Mouse (Mus musculus) left cerebral cortex, postnatal 14 days (tissue): ENCODE data around the gene Insm1. TPM values are rescaled to one million over a fixed set of nuclear protein-coding genes. Genes with fewer than 3 reads are reported as not detected.

Source experiments
- DNase-seq, 2 experiments: peaks; one replicate each; pipeline ENCODE4 v3.0.0; 2021 to 2022; ENCODE audit warnings: low spot score in 2 of 2, mixed read lengths in 1 of 2
- intact Hi-C: fragments of 180-260 bp; cut with DNase I; formaldehyde crosslinking; loops from one replicate; pipeline ENCODE4 v1.15.1; 2025
- total RNA-seq, 2 experiments: library from RNA; stranded (reverse); gene quantifications; 2 replicates each; pipeline ENCODE4 v1.2.3; 2021

The Insm1 gene
- total RNA-seq, 2 experiments from 2014 or later: 4.0 to 4.2 TPM

DNA sequence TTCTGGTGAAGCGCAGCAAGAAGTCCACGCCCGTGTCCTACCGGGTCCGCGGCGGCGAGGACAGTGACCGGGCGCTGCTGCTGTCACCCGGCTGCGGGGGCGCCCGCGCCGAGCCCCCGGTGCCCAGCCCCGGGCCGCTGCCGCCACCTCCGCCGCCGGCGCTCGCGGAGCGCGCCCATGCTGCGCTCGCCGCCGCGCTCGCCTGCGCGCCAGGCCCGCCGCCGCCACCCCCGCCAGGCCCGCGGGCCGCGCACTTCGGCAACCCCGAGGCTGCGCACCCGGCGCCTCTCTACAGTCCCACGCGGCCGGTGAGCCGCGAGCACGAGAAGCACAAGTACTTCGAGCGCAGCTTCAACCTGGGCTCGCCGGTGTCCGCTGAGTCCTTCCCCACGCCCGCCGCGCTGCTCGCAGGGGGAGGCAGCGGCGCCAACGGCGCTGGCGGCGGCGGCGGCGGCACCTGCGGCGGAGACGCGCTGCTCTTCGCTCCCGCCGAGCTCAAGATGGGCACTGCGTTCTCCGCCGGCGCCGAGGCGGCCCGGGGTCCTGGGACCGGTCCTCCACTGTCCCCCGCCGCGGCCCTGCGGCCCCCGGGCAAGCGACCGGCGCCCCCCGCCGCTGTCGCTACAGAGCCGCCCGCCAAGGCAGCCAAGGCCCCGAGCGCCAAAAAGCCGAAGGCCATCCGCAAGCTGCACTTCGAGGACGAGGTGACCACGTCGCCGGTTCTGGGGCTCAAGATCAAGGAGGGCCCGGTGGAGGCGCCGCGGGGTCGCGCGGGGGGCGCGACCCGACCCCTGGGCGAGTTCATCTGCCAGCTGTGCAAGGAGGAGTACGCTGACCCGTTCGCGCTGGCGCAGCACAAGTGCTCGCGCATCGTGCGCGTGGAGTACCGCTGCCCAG is 806 bp downstream of the Insm1 start:
- intact Hi-C loops: loop anchor here (10.0 kb wide), 1 partner anchor 162 kb away; no protein-coding TSS in a partner anchor
- DNase-seq: peak in 1 of 2 experiments; percentile 30

DNA sequence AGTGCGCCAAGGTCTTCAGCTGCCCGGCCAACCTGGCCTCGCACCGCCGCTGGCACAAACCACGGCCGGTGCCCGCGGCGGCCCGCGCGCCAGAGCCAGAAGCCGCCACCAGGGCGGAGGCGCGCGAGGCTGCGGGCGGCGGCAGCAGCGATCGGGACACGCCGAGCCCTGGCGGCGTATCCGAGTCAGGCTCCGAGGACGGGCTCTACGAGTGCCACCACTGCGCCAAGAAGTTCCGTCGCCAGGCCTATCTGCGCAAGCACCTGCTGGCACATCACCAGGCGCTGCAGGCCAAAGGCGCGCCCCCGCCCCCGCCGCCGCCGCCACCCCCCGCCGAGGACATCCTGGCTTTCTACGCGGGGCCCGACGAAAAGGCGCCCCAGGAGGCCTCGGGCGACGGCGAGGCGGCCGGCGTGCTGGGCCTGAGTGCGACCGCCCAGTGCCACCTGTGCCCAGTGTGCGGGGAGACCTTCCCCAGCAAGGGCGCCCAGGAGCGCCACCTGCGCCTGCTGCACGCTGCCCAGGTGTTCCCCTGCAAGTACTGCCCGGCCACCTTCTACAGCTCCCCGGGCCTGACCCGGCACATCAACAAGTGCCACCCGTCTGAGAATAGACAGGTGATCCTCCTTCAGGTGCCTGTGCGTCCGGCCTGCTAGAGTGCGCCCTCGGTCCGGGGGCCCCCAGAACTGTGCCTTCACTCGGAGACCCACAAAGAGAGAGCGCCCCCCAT is 1.6 kb downstream of the Insm1 start:
- peak in 1 of 2 experiments; percentile 25 for DNase-seq
- intact Hi-C loops: loop anchor here (10.0 kb wide), 1 partner anchor 161 kb away; no protein-coding TSS in a partner anchor

DNA sequence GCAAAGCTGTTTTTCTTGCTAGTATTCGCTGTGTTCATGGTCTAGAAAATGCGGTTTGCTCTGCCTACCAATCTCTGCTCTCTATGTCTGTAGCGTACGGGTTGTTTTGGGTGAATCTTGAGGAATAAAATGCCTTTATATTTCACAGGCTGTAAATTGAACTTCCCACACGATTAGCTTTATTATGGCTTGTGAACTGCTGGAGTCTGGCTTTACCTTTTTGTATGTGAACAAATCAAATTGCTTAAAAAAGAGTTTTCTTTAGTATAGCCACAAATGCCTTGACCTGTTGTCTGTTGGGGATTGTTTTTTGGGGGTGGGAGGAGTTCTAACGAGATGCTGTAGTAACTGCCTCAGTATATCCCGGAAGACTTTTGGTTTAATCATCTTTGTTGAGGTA is 2.4 kb downstream of the Insm1 start:
- no peak for DNase-seq
- intact Hi-C loops: loop anchor here (10.0 kb wide), 1 partner anchor 161 kb away; no protein-coding TSS in a partner anchor

DNA sequence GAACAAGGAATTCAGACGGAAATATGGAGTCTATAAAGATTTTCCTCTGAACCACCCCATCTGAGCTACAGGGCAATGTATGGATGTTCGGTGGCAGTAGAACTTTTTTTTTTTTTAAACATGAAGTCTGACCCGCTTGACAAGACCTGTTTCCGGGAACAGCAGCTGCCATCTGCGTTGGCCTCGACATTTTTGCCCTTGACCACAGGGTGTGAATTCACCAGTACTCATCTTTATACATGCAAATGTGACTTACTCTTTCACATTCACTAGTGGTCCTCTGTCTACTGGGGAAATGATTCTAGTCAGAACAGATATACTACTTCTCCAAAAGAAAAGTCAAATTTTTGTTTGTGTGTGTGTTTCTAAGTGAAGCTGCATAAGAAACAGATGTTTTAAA is 4.1 kb downstream of the Insm1 start:
- no peak for DNase-seq
- intact Hi-C loops: loop anchor here (10.0 kb wide), 1 partner anchor 159 kb away; no protein-coding TSS in a partner anchor

DNA sequence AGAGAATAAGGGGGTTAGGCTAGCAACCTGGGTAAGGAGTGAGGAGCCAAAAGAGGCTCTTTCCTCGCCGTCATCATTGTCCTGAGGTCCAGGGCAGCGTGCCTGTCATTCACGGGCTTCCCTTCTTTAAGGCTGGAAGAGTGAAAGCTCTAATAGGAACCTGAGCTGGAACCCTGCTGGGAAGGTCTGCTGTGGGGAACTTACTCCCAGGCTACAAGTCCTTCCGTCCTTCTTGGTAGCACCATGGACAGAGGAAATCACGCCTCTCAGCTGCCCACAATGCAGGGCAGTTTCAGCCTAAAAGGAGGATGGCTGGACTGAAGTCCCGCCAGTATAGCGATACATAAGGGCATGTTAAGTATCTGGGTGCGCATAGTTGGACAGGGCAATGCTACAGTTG is 4.8 kb downstream of the Insm1 start:
- no peak for DNase-seq
- intact Hi-C loops: loop anchor here (10.0 kb wide), 1 partner anchor 158 kb away; no protein-coding TSS in a partner anchor

DNA sequence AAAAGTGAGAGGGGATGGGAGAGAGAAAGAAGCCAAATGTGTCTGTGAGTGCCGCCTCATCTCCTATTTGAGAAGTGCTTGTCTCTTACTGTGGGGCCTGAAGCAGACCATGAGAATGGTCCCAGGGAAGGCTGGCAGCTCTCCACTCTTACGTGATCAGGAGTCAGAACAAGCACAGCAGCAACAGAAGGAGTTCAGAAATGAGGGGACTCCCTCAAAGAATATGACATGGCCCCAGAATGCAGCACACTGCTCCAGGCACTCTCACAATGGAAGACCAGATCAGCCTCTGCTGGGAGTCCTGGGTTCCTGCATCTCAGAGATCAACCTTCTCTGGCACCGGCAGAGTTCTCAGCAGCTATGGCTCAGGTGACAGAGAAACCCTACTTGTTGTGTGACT is 5.9 kb downstream of the Insm1 start:
- intact Hi-C loops: loop anchor here (10.0 kb wide), 1 partner anchor 157 kb away; no protein-coding TSS in a partner anchor
- DNase-seq: no peak

DNA sequence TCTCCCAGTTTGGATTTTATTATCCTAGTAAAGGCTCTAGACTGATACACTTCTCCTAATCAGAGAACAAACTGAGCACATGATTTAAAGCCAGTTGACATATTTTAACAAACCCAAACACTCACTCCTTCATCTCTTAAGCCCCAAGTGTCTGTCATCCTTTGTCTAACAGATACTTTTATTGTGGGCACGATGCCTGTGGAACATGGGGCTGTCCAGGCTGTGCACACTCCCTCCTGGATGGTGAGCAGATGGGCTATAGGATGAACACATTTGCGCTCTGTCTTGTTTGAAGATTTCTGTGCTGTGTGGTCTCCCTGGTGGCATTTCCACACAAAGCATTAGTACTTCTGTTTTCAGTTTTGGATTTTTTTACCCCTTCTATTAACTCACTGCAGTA is 6.7 kb downstream of the Insm1 start:
- intact Hi-C loops: loop anchor here (10.0 kb wide), 1 partner anchor 156 kb away; no protein-coding TSS in a partner anchor
- no peak for DNase-seq

DNA sequence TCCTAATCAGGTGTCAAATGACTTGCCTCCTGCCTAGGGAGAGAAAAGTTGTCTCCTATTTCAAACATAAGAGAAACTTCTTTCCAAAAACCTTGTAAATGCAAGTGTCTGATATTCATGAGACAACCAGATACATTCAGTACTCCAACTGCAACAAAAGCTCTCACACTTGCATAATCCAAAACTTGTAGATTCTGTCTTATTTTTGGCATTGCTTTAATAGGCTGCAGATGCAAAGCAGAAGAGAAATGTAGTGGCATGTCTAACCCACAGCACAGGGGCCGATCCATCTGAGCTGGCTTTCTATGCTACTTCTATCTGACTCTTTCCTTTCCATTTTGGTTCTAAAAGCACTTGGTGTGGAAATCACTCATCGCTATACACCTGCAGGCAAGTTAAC is 9.8 kb downstream of the Insm1 start:
- intact Hi-C loops: no loop called here
- DNase-seq: peak in 1 of 2 experiments; percentile 23

DNA sequence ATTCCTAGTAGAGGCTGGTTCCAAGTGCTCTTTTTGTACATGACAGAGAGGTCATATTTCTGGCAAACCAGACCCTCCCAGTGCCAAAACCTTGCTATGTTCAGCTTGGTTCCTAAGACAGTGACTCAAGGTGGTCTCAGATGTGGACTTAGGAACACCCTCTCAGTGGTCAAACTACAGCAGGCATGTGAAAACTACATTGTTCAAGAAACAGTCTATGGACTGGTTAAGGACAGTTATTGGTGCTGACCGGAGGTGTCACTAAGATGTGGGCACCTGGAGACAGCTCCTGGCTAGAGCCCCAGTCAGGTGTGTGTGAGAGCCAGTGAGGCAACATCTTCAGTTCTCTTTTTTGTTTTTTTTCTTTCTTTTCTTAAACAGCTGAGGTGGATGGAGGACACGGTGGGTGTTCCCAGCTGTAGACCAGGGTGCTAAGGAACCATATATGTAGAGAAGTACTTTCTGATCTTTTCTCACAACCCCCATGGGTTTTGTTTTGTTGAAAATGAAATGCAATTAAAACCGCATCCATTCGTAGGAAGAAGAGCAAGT is 17.6 kb downstream of the Insm1 start:
- intact Hi-C loops: no loop called here
- no peak for DNase-seq

DNA sequence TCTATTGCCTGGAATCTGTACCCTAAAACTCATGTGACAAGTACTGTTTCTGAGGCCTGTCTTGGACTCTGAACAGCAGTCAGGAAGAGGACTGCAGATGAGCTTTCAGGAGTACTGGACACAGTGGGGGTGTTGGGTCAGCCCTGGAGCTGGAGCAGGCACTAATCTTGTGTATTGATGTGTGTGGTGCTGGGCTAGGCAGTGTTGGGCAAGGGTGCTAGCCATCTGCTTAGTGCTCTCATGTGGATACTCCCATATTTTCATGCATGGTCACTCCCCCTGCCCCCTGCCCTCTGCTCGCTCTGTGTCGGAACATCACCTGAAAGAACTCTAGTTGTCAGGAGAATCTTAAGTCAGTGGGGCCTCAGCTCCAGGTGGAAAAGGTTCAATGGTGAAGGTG is 22.3 kb downstream of the Insm1 start:
- intact Hi-C loops: no loop called here
- no peak for DNase-seq

DNA sequence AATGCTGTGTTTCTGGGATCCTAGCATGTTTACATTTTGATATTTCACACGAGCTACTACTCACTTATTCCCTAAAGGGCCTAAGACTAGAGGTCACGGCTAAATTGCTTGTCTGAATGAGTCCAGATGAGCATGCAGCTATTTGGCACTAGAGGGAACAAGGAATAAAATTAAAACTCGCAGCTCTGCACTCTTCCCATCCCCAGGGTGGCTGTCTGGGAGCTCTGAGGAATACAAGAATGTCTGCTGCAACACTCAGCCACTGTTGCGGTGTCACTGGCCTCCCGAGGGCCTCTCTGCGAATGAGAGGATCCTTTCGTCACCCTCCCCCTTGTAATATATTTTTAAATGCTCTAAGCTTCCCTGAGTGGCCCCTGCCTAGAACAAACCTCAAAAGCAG is 23.7 kb downstream of the Insm1 start:
- DNase-seq: no peak
- intact Hi-C loops: no loop called here

DNA sequence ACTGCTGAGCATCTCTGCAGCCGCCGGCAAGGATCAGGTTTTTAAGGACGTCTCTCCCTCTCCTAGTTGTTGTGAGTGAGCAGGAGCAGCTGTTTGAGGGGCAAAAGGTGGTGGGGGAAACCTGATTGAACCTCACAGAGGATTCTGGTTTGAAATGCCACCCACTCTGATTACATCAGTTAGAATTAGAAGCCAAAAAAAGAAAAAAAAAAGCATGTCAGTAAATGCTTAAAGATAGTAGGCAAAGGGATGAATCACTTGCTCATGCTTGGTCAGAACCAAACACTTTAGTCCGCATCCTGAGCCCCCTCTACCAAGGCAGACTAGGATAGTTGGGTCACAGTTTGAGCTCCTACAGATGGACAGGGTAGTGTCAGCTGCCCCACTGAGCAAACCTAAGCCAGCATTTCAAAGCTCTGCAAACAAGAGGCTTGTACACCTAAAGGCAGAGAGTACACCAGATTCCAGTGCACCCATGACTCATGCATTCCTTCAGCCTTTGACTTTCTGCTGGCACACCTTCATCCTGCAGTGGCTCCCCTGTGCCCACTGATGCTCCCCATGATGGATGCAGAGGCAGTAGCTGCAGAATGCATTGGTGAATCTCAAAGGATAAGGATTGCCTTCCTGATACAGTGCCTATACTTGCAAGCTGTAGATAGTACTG is 24.8 kb downstream of the Insm1 start:
- DNase-seq: peak; percentile 14 to 21
- intact Hi-C loops: no loop called here

DNA sequence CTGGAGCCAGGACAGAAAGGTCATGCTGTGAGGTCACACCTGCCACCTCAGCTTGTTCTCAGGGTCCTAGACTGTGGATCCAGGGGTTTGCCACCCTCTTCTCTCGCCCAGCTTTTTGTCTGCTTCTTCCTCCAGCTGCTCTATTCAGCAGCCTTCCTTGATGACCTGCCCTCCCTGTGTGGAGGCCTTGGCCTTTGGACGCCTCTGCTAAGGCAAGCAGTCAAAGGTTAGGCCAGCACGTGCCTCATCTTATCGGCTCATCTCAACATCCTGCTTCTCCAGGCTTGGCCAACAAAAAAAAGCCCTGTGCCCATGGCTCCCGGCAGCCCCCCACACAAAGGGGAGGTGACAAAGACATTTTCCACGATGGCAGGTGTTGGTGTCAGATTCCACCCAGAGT is 25.9 kb downstream of the Insm1 start:
- intact Hi-C loops: no loop called here
- DNase-seq: no peak

DNA sequence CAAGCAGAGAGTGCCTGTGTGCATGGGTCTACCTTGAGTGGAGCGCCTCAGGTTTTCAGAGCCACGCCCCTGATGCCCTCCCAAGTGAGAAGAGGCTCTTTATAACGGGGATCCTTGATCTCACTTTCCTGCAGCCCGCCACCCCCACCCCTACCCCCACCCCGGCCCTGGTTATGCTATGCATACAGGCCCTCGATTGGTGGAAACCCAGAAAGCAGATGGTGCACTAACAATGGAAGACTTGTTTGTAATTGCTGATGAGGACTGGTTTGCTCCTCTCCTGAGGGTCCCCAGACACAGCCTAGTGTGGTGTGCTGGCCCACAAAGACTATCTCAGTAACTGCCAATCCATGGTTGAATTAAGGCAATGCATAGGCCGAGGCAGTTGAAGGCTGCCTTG is 27.3 kb downstream of the Insm1 start:
- no peak for DNase-seq

DNA sequence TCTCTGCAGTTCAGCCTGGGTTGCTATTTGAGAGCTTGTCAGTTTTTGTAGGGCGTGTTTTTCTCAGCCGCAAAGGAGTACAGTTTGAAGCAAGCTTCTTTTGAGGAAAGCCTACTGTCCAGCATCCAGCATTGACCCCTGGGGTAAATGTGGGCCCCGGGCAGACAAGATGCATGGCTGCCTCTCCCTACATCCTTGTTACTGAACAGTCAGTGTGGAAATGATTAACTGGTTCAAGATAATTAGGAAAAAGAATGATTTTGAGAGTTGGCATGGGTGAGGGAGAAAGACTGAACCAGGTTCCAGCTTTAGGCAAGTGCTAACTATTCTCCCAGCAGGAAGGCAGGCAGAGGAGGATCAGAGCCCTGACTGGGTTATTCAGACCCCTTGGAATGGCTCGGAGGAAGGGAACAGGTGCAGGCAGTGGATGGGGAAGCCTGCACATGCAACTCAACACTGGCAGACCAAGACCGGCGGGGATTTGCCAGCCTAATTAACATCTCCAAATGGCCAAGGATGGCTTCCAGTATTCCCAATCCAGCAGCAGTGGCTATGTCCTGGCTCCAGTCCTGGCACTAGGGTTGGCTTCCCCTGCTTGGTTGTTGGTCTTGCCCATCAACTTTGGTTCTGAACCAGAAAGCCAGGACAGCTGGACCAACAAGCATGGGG is 28.6 kb downstream of the Insm1 start:
- intact Hi-C loops: no loop called here
- no peak for DNase-seq

More for the DNA sequence above, 27.3 kb downstream of the Insm1 start:
- intact Hi-C loops: no loop called here

DNA sequence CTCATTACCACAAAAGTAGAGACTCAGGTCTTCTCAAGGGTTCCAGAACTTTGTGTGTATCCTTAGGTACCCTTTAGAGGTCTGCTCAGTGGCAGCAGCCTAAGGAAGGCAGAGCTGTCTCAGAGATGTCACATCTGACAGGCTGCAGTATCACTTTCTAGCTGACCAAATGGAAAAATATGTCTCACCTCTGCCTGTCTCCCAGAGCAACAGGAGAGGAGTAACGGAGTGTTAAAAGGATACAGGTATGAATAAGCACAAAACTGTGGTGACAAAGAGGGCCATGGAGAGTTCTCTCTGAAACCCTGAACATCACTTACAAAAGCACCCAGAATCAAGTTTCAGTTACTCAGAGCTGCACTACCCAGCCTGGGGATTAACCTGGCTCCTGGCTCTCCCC is 32.7 kb downstream of the Insm1 start:
- intact Hi-C loops: no loop called here
- no peak for DNase-seq

DNA sequence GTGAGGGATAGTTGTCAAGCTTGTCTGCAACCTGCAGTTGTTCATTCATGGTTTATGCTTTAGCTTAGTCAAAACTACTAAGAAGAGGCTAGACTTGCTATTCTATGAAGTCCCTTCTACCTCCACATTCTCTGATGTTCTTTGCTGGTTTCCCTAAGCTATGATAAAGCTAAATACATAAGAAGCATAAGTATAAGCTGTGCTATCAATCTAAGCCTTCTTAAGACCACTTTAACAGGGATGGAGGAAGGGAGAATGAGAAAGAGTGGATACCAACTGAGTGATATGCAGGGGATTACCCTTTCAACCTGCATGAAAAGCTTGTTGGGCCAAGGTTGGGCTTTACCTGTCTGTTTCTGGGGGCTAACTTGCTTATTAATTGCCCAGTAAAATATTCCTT is 33.9 kb downstream of the Insm1 start:
- DNase-seq: no peak
- intact Hi-C loops: no loop called here

DNA sequence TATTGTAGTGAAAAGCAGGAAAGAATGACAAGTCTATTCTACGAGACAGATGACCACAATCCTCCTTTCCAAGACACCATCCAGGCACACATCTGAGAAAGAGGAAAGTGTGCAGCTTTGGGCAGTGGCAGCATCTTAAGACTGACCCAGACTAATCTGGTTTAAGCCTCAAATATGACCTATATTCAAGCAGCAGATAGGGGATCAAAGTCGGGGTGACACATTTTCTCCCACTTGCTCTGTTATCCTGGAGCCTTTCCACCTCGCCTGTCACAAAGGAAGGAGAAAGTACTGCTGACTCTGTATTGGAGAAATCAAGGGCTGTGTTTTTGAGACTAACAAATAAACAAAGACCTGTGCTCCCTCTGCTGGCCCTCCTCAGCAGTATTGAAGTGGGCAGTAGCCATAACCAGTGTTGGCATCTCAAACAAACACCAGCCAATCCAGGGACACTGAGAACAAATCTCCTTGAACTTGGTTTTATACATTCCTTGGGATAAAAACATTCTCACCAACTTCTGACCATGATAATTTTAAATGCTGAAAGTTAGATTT is 34.7 kb downstream of the Insm1 start:
- intact Hi-C loops: no loop called here
- no peak for DNase-seq

DNA sequence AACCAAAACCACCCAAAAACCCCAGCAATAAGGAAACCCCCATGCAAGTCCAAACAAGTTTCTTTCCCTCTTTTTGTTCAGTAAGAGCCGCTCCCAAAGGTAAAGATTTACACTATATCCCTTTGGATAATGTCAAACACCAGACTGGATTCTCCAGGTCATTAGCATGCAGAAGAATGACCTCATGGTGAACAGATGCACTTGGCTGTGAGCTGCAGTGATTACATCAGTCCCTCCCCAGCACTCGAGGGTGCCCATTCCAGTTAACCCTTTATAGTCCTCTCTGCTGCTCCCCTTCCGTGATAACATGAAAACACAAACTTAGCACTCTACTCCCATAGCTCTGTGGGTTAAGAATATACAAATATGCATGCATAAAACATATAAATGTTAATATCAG is 35.3 kb downstream of the Insm1 start:
- no peak for DNase-seq
- intact Hi-C loops: no loop called here
